Mouse (Mus musculus) limb, embryonic 10.5 days (tissue): ENCODE measurements at regions not wholly inside any gene's neighbourhood (a gene's known extent, or its start where the extent isn't known, plus 50 kb on each side); places are given as distances from the start of the nearest gene placed in this dataset.

Source experiments
- DNase-seq: peaks from one replicate; pipeline ENCODE4 v3.0.0-alpha.2; 2017; ENCODE audit warnings: low spot score
- H3K27ac ChIP-seq: fragments of 300-500 bp; sonication (generic); 2 replicates; pipeline ENCODE4 v1.5.1; 2016; ENCODE audit warnings: mild to moderate bottlenecking
- H3K27me3 ChIP-seq: fragments of 300-500 bp; sonication (generic); 2 replicates; pipeline ENCODE4 v1.6.1; 2016; ENCODE audit warnings: low read depth, mild to moderate bottlenecking; ENCODE audit not compliant: poor library complexity, severe bottlenecking
- H3K36me3 ChIP-seq: fragments of 300-500 bp; sonication (generic); 2 replicates; pipeline ENCODE4 v1.6.1; 2016; ENCODE audit warnings: mild to moderate bottlenecking, moderate library complexity
- H3K4me1 ChIP-seq: fragments of 300-500 bp; sonication (generic); 2 replicates; pipeline ENCODE4 v1.6.1; 2016
- H3K4me3 ChIP-seq: fragments of 300-500 bp; sonication (generic); 2 replicates; pipeline ENCODE4 v1.5.1; 2016; ENCODE audit warnings: mild to moderate bottlenecking, moderate library complexity
- H3K9me3 ChIP-seq: fragments of 300-500 bp; sonication (generic); replicated peaks from 2 replicates; pipeline ENCODE4 v1.6.1; 2016; ENCODE audit warnings: mild to moderate bottlenecking
- WGBS: fragments of 180-500 bp; shearing (Covaris S2); methylation state at CpG from one replicate; pipeline ENCODE4 v1.1.7; 2016; 5-methylcytosine and 5-hydroxymethylcytosine counted together

GRCm38 (mm10) chr13:84366839-84367238 lies 144.7 kb downstream of the Tmem161b start:
- no peak for DNase-seq
- Histone ChIP-seq H3K27ac (no peak overlapping the region), H3K27me3 (no peaks in the 10 kb centered on the region), H3K36me3 (no peaks in the 10 kb centered on the region), H3K4me3 (no peak overlapping the region), H3K4me1 (no peaks in the 10 kb centered on the region), H3K9me3 (no peaks in the 10 kb centered on the region)
- 85% methylated on average over 1 of the region's 1 CpGs for WGBS

DNA sequence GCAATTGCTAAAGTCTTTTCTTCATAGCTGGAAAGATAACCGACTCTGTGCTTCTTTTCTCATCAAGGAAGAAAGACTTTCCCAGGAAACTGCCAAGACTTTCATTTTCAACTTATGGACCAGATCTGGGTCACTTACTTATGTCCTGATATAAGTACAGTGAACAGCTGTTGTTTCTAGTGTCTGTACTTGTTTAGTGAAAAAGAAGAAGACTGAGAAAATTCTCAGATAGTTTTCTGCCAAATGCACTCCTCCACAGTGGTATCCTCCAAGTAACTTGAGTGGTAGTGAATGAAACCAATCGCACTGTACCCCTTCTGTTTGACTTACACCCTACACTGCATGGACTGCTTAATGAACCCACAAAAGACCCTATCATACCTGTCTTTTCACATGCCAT lies 146.1 kb downstream of the Tmem161b start:
- Histone ChIP-seq H3K27ac (no peak overlapping the region), H3K36me3 (no peaks in the 10 kb centered on the region), H3K27me3 (no peaks in the 10 kb centered on the region), H3K9me3 (no peaks in the 10 kb centered on the region), H3K4me1 (no peaks in the 10 kb centered on the region), H3K4me3 (no peak overlapping the region)
- no peak for DNase-seq
- 83% methylated on average over 2 of the region's 2 CpGs for WGBS

GRCm38 (mm10) chr13:84374711-84375257 lies 152.7 kb downstream of the Tmem161b start:
- no peaks in the 10 kb centered on the region for H3K27me3 ChIP-seq
- WGBS: 88% methylated on average over 4 of the region's 4 CpGs
- no peaks in the 10 kb centered on the region for H3K36me3 ChIP-seq
- H3K4me1 ChIP-seq: no peaks in the 10 kb centered on the region
- no peak overlapping the region for H3K4me3 ChIP-seq
- no peak overlapping the region for H3K27ac ChIP-seq
- no peaks in the 10 kb centered on the region for H3K9me3 ChIP-seq
- no peak for DNase-seq

DNA sequence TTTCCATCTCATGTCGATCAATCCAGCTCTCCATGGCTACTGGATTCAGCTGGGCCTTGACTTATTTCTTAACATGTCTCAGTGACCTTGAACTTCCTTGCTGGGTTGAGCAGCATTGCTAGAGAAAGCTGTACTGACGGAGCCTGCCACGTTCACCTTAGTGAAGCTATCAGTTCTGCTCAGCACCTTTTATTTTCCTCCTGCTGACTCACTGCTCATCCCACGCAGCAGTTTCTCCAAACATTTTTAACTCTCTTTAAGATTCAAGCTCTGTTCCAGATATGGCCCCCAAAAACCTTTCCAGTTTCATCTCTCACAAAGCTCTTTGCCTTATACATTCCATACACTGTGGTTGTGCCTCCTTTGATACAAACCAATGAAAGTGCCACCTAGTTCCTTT lies 153.8 kb downstream of the Tmem161b start:
- Histone ChIP-seq H3K27ac (no peak overlapping the region), H3K4me1 (no peaks in the 10 kb centered on the region), H3K27me3 (no peaks in the 10 kb centered on the region), H3K36me3 (no peaks in the 10 kb centered on the region), H3K9me3 (no peaks in the 10 kb centered on the region), H3K4me3 (no peak overlapping the region)
- DNase-seq: no peak
- WGBS: 89% methylated on average over 4 of the region's 4 CpGs

DNA sequence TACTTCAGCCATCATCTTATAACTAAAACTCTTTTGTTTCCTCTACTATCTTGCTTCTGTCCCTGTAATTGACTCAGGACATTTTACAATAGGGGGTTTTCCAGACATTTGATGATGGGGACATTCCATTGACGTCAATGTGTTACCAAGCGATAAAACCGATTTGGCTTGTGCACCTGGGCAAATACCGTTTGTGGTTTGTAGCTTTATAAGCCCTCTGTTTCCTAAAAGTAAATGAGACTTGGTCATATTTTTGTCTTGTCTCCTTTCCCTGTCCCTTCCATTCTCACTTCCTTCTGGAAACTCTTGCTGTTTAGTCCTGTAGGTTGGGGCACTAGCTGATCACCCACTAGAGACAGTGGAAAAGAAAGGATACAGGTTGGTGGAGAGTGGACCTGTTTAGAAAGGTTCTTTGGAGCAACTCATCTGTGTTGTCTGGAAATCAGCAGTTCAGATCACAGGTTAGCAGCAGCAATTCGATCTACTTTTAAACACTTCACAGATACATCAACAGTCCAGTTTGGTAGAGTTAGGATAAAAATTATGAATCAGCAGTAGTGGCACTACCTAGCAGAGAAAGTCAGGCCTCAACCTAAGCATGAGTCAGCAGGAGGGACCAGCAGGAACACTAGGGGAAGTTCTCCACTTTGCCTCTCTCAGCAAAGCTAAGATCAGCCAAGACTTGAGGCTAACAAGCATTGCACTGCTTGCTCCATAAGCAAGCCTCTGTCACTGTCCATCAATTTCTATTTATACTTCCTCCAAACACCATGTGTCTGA lies 156.6 kb downstream of the Tmem161b start:
- no peak for DNase-seq
- Histone ChIP-seq H3K27me3 (no peaks in the 10 kb centered on the region), H3K27ac (no peak overlapping the region), H3K4me1 (no peaks in the 10 kb centered on the region), H3K36me3 (no peaks in the 10 kb centered on the region), H3K9me3 (no peaks in the 10 kb centered on the region), H3K4me3 (no peak overlapping the region)
- 92% methylated on average over 5 of the region's 5 CpGs for WGBS

- Histone ChIP-seq H3K36me3 (no peaks in the 10 kb centered on the region), H3K4me1 (no peaks in the 10 kb centered on the region), H3K27ac (no peak overlapping the region), H3K27me3 (no peaks in the 10 kb centered on the region), H3K9me3 (no peaks in the 10 kb centered on the region), H3K4me3 (no peak overlapping the region)
- 92% methylated on average over 3 of the region's 3 CpGs for WGBS
- no peak for DNase-seq
Observed at GRCm38 (mm10) chr13:84391554-84391953, 169.5 kb downstream of the Tmem161b start.

DNA sequence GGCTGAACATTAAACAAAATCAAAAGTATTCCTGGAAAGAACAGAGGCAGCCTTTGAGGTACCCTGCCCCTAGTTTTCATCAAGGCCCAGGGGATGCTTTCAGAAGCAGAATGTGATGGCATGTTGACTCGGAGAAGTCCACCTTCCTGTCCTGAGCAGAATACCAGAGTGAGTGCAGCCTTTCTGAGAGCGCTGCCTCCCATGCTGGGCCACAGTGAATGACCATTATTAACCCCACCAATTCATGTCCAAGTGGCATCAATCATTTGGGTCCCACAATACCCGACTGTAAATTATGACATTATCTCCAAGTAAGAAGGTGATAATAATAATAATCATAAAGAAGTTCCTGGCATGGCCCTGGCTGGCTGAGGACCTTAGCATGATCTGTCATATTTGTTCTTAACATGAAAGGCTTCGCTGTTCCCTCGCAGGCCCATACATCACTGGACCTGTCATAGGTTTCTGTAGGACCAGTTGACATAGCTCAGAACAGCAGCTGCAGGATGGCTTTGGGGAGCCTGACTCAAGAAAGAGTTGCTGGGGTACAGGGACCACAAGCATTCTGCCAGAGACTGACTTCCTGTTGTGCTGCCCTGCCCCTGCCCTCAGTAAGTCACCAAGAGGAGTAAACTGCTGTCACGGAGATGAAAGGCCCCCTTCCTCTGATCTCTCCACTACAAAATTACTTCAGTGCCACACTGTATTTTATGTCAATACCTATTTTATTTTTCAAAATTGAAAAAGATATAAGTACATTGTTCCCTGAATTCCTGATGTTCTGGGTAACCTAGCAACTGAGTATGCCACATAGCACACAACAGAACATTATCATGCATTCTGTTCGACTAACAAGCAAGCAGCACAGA lies 176.6 kb downstream of the Tmem161b start:
- DNase-seq: no peak
- peaks cover 10% of the 10 kb centered on the region for H3K4me1 ChIP-seq
- H3K4me3 ChIP-seq: no peak overlapping the region
- no peaks in the 10 kb centered on the region for H3K27me3 ChIP-seq
- 51% methylated on average over 7 of the region's 7 CpGs for WGBS
- H3K36me3 ChIP-seq: no peaks in the 10 kb centered on the region
- H3K9me3 ChIP-seq: no peaks in the 10 kb centered on the region
- no peak overlapping the region for H3K27ac ChIP-seq

DNA sequence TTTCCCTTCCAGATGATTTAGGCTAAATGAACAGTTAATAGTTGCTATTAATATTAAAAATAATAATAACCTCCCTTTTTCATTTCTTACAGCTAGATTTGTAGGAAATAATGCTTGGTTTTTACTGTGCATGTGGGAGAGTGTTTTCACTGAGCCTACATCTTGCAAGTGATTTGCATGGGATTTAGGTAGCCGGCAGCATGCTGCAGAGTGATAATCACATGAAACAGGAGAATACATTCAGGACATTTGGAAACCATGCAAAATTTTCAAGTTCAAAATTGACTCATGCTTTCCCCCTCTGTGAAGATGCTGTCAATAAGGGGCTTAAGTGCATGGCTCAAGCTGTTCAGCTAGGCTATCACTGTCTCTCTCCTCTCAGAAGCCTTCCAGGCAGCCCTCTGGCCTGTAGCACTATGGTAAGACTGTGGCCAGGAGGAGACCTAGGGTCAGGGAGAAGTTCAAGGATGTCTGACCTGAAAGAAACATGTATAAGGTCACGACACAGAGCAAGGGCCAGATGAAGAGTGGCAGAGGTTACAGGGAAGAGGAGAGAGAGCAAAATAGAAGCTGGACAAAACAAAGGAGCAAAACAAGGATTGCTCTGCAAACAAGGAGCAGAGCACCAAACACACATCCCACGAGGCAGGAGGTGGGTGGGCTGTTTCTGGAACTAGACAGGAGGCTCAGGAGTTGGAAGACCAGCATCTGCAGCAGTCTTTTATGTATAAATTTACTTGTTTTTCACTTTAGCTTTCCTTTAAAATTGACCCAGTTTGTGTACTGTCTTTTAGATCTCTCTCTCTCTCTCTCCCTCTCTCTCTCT lies 177.5 kb downstream of the Tmem161b start:
- Histone ChIP-seq H3K27me3 (no peaks in the 10 kb centered on the region), H3K4me3 (no peak overlapping the region), H3K36me3 (no peaks in the 10 kb centered on the region), H3K9me3 (no peaks in the 10 kb centered on the region), H3K4me1 (peaks cover 10% of the 10 kb centered on the region), H3K27ac (no peak overlapping the region)
- WGBS: 43% methylated on average over 3 of the region's 3 CpGs
- DNase-seq: no peak

- Histone ChIP-seq H3K4me1 (peaks cover 10% of the 10 kb centered on the region), H3K27ac (no peak overlapping the region), H3K9me3 (no peaks in the 10 kb centered on the region), H3K36me3 (no peaks in the 10 kb centered on the region), H3K4me3 (no peak overlapping the region), H3K27me3 (no peaks in the 10 kb centered on the region)
- DNase-seq: no peak
Observed at GRCm38 (mm10) chr13:84401006-84401405, 178.9 kb downstream of the Tmem161b start.

DNA sequence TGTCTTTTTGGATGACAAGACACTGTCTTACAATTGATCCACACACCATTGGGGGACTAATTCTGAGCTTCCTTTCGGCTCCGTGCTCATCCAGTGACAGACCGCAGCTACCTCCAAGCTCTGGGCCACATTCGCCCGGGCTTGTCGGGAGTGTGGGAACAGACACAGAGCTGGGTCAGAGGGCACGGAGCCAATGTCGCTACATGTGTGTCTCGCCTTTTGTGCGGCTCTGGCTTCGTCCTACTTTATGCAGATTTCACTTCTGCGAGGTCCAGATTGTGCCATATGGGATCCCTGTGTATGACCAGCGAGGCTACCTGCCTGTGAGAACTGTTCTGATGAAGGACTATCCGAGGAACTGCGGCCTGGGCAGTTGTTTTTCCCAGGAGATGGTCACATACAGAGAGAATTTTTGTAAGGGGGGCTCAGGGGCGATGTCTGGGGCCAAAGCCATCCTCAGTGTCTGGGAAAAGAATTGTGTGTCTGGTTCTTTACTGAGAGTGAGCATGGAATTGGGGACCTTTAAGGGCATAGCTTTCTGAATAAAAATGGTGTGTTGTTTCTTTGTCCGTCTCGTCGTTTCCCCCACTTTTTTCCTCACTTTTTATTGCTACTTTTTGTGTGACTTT lies 182.6 kb downstream of the Tmem161b start:
- Histone ChIP-seq H3K27me3 (no peaks in the 10 kb centered on the region), H3K4me1 (peaks cover 1% of the 10 kb centered on the region), H3K4me3 (no peak overlapping the region), H3K36me3 (no peaks in the 10 kb centered on the region), H3K9me3 (no peaks in the 10 kb centered on the region), H3K27ac (no peak overlapping the region)
- DNase-seq: peak; percentile 35
- WGBS: 71% methylated on average over 19 of the region's 19 CpGs

- no peaks in the 10 kb centered on the region for H3K4me1 ChIP-seq
- no peaks in the 10 kb centered on the region for H3K9me3 ChIP-seq
- H3K36me3 ChIP-seq: no peaks in the 10 kb centered on the region
- WGBS: 82% methylated on average over 2 of the region's 2 CpGs
- H3K27ac ChIP-seq: no peak overlapping the region
- H3K27me3 ChIP-seq: no peaks in the 10 kb centered on the region
- H3K4me3 ChIP-seq: no peak overlapping the region
- no peak for DNase-seq
Observed at GRCm38 (mm10) chr13:84434444-84434843, 212.3 kb downstream of the Tmem161b start.
